Mouse (Mus musculus) adrenal gland, adult 18-20 months (tissue): Measurements from ENCODE around the gene Rftn2. TPM values are rescaled to one million over a fixed set of nuclear protein-coding genes. Genes with fewer than 3 reads are reported as not detected.
A peak's percentile ranks its signal among the peaks of the same experiment; 100 is the strongest.

Experiments used
- DNase-seq, 2 experiments: peaks; one replicate each; pipeline ENCODE4 v3.0.0; 2021 to 2022; ENCODE audit warnings: low spot score in 2 of 2
- total RNA-seq, 2 experiments: library from RNA; stranded (reverse); gene quantifications; 1 replicate in 1 of 2; 2 replicates in 1 of 2; pipeline ENCODE4 v1.2.3; 2021

The Rftn2 gene
- total RNA-seq, 2 experiments from 2014 or later: 15.3 to 18.5 TPM

- DNase-seq: no peak
Observed at GRCm38 (mm10) chr1:55212771-55213170, 13.8 kb downstream of the Rftn2 start.

GRCm38 (mm10) chr1:55211081-55211480 lies 15.5 kb downstream of the Rftn2 start:
- no peak for DNase-seq

- DNase-seq: no peak
Observed at GRCm38 (mm10) chr1:55210202-55210965, 16.2 kb downstream of the Rftn2 start.

GRCm38 (mm10) chr1:55208500-55209140 lies 18.0 kb downstream of the Rftn2 start:
- DNase-seq: no peak

- DNase-seq: no peak
Observed at GRCm38 (mm10) chr1:55207561-55207960, 19.0 kb downstream of the Rftn2 start.

GRCm38 (mm10) chr1:55205808-55206327 lies 20.7 kb downstream of the Rftn2 start:
- no peak for DNase-seq

GRCm38 (mm10) chr1:55201850-55202752 lies 24.5 kb downstream of the Rftn2 start:
- DNase-seq: no peak

GRCm38 (mm10) chr1:55198719-55199118 lies 27.9 kb downstream of the Rftn2 start:
- no peak for DNase-seq

GRCm38 (mm10) chr1:55196327-55197003 lies 30.1 kb downstream of the Rftn2 start:
- DNase-seq: no peak

GRCm38 (mm10) chr1:55195021-55195420 lies 31.6 kb downstream of the Rftn2 start:
- no peak for DNase-seq

- DNase-seq: no peak
Observed at GRCm38 (mm10) chr1:55194064-55194915, 32.3 kb downstream of the Rftn2 start.

- peak in 1 of 2 experiments; percentile 44 for DNase-seq
Observed at GRCm38 (mm10) chr1:55193316-55193715, 33.3 kb downstream of the Rftn2 start.

- DNase-seq: peak in 1 of 2 experiments; percentile 64
Observed at GRCm38 (mm10) chr1:55192824-55193223, 33.8 kb downstream of the Rftn2 start.

- DNase-seq: no peak
Observed at GRCm38 (mm10) chr1:55192015-55192414, 34.6 kb downstream of the Rftn2 start.

- no peak for DNase-seq
Observed at GRCm38 (mm10) chr1:55186592-55187210, 39.9 kb downstream of the Rftn2 start.

GRCm38 (mm10) chr1:55185718-55186117 lies 40.9 kb downstream of the Rftn2 start:
- DNase-seq: no peak

- DNase-seq: no peak
Observed at GRCm38 (mm10) chr1:55182392-55182791, 44.2 kb downstream of the Rftn2 start.

- DNase-seq: no peak
Observed at GRCm38 (mm10) chr1:55179917-55180566, 46.5 kb downstream of the Rftn2 start.

GRCm38 (mm10) chr1:55174558-55175034 lies 52.0 kb downstream of the Rftn2 start:
- DNase-seq: no peak
